Mouse (Mus musculus) layer of hippocampus, adult 9-11 months (tissue): ENCODE measurements around the gene Hist1h4f.
"Not testable (repeated sequence)": the region's sequence is repeated elsewhere in the genome, so short reads cannot be mapped to it uniquely, and the experiment has no call there.

Experiments used
- DNase-seq: peaks from one replicate; pipeline ENCODE4 v3.0.0; 2022

The Hist1h4f gene

DNA sequence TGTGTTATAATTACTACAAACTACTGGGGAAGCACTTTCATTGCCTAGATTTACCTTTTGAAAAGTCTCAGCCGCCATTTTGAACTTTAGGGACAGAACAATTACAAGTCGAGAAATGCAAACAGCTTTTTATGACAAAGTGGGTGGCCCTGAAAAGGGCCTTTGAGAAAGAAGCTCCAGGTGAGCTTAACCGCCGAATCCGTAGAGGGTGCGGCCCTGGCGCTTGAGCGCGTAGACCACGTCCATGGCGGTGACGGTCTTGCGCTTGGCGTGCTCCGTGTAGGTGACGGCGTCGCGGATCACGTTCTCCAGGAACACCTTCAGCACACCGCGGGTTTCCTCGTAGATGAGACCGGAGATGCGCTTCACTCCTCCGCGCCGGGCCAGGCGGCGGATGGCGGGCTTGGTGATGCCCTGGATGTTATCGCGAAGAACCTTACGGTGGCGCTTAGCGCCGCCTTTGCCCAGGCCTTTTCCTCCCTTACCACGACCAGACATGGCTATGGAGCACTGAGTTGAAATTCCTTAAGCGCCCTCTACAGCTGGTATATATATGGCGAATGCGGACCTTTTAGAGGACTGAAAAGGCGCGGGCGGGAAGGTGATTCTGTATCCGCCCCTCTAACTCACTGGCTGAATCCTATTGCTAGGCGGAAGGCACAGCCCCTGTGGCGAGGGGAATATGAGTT is at the start of gene Hist1h4f:
Gene Hist1h4f, minus strand, starts transcription at position 503 of the 689 bp plus-strand sequence.
- DNase-seq: peak; percentile 94

DNA sequence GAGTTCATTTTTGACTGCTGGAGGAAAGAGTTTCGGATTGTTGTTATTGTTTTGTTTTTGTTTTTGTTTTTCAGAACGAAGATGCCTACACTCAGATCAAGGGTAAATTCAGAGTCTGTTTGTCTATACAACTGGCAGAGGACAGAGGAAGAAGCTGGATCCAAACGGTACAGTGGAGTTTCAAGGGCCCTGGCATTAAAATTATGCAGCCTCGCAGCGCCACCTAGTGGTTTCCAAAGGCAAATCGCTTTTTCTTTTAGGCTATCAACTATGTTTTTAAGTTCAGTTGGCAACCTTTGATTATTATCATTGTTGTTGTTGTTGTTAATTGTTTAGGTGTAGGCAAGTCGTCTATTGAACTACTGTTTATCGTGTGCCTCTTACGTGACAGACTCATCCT is 46.5 kb upstream of the Hist1h4f start:
- DNase-seq: no peak

DNA sequence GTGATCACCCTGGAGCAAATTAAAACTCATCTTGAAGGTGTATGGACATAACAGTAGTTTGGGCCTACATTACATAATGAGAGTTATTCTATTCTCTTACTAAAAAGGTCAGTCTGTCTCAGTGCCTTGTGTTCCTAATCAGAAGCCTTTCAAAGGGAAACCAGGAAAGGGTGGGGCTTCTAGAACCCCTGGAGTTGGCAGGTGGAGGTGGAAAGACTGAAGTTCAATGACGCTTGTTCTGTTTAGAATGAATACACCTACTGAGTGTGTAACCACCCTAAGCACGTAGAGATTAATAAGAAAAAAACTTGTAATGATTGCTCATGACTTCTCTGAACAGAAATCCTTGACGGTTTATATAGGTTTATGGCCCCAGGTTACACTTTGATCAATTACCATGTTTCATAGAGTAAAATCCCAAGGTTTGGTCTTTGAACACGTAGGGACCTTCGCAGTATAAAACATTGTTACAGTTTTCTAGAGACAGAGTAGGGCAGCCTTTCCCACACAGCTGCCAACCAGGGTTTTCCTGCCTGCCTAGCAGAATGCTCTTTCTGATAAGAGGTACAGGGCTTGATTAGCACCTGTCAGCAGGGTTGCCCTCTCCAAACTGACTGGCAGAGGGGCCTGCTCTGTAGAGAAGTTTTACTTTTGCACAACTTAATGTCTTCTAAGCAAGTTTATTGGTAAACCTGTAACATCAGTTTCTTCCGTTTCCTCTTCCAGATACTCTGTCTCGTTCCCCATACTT is 44.3 kb upstream of the Hist1h4f start:
- DNase-seq: no peak

DNA sequence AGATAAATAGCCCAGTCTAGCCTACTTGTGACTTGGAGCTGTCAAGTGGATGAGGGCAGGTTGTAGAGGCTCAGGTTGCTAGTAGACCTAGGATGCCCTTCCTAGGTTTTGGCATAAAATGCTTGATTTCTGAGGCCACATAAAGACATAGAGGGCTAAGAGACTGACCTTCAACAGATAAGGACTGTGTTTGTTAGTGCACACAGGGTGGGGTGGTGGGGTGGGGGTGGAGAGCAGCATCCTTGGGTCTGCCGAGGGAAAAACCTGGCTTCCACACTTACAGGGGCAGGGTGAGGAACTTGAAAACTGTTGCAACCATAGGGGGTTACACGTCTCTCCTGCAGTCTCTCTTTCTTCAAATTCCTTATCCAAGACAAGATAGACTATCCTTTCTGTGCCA is 43.7 kb upstream of the Hist1h4f start:
- no peak for DNase-seq

DNA sequence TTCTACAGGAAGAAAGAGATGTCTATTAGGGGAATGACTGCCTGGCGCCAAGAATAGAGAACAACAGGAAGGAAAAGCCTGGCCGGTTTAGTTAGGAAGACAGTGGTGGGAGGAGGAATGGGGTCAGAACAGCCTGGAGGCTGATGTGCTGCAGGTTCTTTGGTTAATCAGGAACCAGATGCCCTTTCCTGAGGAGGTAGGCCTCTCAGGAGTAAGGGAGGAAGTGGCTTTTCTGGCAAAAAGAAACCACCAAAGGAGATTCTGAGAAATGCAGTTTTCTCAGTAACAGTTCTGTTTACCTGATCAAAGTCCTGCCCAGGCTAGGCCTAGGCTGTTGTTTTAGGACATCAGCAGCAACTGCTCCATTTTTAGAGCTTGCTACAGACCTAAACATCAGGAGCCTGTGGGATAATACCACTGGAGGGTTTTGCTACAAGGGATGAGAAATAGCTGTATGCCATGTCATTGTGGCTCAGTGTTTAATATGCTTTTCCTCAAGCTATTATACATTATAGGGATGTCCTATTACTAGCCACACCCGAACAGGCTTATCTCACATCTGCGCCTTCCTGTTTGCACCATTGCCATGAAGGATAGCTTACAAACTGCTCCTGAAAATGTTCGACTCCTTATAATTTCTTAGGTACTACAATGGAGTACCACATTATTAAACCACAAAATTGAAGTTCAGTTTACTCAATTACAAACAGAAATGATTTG is 41.8 kb upstream of the Hist1h4f start:
- no peak for DNase-seq

DNA sequence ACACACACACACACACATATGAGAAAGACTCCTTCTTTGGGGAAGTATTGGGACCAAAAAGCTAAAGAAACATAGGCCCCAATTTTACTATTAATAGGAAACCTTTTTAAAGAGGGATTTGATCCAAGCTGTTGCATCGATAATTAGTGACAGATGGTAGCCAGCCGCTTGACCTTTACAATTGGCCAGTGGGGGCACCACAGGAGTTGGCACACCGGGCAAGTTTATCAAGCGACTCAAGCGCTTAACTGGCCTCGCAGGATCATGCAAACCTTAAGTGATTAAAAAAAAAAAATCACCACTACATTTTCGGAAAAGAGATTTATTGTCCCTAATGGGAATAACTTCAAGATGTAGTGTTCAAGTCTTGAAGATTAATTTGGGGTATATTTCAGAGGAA is 41.2 kb upstream of the Hist1h4f start:
- DNase-seq: no peak

DNA sequence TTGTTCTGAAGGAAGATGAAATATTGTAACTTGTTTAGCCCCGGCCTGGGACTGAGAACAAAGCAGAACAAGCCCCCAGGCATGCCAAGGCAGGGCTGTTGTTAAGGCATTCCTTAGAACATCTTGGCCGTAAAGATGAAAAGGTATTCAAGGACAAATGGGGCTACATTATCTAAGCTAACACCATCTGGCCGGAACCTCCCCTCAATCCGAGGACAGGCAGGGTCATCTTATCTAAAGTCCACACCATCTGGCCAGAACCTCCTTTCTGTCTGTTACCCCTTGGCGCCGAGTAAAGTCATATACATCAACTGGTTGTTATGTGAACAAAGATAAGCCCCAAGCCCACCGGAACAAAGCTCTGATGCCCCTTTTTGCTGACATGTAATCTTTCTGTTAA is 40.4 kb upstream of the Hist1h4f start:
- not testable (repeated sequence) for DNase-seq

DNA sequence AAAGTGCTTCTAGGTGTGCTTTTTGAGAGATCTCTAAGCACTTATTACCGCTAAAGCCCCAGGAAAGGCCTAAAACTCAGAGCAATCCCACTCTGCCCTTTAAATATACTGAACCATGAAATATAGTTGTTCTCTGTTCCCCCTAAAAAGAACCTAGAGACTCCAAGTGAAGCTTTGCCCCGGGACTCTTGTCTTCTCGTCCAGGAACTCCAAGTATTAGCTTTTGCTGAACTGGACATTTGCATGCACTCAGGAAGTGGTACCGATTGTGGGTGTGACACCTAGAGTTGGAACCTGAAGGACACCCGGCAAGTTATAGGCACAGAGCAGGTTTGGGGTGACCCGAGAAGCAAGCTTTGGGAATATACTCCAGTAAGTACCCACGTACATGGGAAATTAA is 39.8 kb upstream of the Hist1h4f start:
- DNase-seq: no peak

DNA sequence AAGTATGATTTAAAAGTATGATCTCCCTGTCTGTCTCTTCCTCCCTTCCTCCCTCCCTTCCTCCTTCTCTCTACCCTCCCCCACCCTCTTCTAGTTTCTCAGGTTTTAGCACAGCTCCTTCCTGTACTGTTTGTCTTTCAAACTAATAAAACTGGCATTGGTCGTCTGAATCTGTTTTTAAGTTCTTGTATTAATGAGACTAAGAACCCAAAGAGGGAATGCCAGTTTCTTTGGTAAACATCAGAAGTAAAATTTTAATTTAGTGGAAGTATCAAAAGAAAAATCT is 35.4 kb upstream of the Hist1h4f start:
- DNase-seq: no peak

DNA sequence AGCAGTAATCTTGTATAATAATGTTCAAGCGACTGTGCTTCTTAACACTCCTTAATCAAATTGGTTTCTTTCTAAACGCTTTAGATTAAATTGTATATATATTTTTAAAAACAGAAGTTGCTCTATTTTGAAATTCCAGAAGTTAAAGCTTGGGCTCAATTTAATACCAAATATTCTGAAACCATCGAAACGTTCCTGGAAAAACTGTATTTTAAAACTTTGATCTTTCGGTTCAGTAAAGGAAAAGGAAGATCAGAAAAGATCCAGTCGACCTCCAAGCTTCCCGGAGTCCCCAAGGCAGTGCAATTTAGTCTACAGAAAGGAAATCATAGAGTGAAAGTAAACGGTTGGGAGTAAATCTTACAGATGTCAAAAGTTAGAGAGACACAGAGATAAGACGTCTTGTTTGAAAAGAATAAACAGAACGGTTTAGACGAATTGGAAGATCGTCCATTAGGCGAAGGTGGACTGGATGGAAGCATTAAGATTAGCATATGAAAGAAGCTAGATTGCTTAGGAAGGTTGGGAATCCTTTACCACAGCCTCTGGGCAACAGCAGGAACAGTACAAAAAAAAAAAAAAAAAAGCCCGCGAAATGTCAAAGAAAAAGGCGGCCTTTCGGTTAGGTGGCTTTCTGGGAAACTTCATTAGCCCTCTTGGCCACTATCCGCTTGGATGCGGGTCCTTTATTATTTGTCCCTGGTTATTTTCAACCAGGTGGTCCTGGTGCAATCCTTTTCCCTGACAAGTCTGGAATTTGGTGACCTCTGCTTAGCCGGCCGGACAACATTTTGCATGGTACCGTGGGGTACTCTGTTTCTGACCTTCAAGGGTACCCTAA is 34.9 kb upstream of the Hist1h4f start:
- no peak for DNase-seq

DNA sequence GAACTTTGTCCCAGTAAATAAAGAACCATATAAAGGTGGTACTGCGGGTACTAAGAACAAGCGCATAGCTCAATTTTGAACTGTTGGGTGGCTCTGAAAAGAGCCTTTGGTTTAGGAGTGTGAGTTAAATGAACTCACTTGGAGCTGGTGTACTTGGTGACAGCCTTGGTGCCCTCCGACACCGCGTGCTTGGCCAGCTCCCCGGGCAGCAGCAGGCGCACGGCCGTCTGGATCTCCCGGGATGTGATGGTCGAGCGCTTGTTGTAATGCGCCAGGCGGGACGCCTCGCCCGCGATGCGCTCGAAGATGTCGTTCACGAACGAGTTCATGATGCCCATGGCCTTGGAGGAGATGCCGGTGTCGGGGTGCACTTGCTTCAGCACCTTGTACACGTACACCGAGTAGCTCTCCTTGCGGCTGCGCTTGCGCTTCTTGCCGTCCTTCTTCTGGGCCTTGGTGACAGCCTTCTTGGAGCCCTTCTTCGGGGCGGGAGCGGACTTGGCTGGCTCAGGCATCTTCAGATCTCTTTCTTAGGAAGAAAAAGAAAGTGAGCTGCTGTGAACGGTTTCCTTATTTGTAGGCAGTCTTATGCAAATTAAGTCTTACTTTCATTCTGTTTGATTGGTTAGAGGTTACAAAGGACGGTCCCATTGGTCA is 34.1 kb upstream of the Hist1h4f start:
- DNase-seq: peak; percentile 77

DNA sequence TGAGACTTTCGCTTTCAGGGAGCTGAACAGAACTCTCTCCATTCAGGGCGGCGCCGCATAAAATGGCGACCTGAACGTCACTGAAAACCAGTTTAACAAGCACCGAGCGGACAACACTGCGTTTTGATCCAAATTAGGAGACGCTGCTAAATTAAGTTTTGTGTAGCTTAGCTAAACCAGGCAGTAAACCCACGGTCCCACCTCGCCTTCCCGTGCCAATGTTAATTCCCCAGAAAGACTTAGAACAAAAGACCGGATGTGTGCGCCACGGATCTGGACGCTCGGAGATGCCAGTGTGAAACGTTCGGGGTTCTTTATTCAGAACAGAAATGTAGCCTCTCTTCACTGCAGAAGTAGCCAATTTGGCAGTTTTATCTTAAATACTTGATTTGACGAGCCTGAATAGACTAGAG is 33.6 kb upstream of the Hist1h4f start:
- DNase-seq: peak; percentile 67

DNA sequence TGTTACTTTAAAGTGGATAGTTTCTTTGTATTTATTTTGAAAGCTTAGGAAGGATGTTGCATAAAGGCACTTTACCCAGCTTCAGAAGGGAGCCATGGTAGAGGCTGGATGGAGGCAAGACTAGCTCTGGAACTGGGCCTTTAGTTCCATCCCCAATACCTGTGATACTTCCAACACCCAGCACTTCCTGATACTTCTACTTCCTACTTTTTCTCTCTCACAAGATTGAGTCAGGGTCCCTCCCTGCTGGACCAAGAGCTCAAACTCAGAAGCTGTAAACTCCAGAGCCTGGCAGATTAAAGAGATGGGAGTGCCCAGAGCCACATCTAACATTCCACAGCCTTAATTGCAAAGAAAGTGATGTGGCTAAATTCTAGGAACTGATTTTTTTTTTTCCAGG is 32.9 kb upstream of the Hist1h4f start:
- DNase-seq: no peak

DNA sequence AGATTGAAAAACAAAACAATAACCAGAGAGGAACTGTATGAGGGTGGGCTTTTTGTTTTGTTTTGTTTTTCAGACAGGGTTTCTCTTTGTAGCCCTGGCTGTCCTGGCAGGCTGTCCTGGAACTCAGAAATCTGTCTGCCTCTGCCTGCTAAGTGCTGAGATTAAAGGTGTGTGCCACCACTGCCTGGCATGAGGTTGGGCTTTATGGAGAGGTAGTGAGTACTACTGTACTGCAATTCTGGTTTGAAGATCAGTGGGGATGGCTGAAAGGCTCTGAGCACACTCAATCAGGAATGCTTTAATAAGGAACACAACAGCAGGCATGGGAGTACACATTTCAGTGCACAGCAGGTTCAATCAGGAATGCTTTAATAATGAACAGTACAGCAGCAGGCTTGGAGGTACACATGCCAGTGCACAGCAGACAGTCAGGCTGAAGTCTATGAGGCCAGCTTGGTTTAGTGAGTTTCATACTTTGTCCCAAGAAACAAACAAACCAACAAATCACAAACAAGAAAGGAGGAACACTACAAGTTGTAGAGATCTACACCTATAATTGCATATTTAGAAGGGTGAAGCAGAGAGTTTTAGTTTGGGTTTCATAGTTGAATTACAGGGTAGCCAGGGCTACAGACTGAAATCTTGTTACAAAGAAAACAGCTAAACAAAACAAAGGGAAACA is 32.1 kb upstream of the Hist1h4f start:
- no peak for DNase-seq

DNA sequence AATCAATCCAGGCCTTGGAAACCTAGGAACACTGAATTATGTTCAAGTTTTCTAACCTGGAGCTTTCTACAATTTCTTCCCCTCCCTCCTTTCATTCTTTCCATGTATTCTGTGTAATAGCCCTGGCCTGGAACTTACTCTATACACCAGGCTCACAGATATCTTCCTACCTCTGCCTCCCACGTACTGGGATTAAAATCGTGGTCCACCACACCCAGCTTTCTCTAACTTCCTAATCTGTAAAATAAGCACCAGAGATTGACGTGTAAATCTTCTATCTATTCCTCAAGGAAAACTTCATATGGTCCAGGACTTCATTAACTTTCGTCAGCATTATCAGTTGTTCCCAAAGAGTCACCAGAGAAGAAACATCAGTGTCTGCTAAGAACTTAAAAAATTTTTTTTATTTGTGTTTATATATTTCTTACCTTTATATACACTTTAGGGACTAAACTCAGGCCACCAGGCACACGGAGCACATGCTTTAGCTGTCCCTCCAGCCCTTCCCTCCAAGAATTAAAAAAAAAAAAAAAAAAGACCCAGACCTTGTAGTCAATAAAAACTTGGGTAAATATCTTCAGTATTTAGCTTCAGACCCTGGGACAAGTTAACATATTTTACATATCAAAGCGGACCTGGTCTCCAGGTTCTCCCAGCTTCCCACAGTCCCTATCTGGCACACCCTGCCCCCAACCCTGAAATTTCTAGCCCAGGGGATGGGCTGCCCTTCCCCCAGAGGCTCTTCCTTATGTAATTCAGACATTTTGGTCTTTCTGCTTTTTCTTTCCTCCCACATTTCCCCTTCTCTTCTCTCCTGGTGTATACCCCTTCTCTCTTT is 31.0 kb upstream of the Hist1h4f start:
- no peak for DNase-seq

DNA sequence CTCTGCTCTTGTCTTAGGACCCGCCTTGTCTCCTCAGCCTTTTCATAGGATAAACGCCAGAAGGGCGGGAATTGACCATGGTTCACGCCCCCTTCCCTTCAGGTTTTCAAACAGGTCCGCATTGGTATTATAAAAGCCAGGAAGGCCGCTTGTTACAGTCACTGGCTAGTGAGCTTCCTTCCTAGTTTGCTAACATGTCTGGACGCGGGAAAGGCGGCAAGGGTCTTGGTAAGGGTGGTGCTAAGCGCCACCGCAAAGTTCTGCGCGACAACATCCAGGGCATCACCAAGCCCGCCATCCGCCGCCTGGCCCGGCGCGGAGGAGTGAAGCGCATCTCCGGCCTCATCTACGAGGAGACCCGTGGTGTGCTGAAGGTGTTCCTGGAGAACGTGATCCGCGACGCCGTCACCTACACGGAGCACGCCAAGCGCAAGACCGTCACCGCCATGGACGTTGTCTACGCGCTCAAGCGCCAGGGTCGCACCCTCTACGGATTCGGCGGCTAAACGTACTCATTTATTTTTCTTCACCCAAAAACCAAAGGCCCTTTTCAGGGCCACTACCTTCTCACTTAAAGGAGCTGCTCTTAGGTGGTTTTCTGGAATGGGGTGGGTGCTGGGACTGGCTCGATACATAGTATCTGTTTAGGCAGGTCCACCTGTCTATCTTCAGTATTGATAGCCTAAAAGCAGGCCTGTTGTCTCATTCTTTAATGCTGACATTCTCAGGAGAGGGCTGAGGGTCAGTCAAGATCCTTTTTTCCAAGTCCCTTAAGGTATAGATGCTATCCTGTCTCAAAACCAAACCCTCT is 30.2 kb upstream of the Hist1h4f start, which contains the start of gene Hist1h4d:
Gene Hist1h4d, plus strand, starts transcription at position 191 of the 811 bp plus-strand sequence.
- DNase-seq: peak; percentile 97

DNA sequence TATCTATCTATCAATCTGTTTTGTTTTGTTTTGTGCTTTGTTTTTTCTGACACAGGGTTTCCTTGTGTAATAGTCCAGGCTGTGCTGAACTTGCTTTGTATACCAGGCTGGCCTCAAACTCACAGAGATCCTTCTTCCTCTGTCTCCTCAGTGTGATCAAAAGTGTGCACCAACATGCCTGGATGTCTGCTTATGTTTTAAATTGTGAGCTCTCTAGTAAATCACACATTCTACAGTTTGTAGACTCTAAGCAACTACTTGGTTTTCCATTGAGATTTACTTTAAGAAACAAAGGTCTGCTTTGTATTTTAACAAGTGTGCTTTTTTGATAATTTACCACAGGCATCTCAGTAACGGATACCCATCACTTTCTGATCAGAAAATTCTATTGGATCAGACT is 26.4 kb upstream of the Hist1h4f start:
- no peak for DNase-seq

DNA sequence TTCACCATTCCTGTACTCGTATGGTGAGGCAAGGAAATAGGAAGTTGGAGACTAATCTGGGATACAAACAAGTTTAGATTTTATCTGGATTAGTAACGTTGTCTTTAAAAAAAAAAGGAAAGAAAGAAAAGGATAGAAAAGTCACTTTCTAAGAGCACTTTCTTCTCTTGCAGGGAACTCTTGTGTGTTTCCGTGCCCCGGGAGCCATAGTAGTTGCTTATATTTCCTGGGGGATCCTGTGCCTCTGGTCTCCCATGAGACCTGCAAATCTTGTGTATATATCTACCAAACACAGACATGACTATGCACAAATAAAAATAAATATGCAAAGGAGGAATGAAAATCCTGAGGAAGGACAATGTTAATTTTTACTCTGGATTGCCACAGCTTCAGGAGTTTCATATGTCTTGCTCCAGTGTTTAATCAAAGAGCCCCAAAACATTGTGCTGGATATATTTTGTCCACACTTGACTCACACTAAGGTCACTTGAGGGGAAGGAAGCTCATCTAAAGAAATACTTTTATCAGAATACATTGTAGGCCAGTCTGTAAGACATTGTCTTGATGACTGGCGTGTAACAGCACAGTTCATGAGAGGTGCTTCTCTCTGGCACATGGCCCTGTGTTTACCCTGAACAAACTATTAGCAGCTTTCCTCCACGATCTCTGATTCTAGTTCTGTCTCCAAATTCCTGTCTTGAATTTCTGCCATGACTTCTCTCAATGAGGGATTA is 25.6 kb upstream of the Hist1h4f start:
- DNase-seq: no peak

DNA sequence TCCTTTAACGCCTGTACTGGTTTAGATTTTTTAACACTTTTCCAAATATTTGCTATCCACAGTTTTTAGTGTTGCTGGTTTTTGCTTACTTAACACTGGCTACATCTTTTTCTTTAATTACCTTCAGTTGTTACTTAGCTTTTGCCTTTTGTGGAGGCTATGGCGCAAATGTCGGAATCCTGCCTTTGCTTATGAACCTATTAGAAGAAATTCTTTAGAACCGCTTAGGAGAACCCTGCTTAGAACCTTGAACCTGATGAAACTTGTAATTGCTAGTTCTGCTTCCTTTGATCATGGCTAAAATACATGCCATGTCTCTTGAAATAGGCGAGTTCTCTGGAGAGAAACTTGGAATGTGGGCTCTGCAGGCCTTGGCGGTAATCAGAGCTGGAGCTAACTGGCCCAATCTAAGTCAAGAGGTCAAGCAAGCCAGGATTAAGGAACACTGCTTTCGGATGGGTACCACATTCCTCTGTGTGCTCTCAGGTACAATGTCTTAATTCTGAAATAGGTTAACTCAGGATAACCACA is 25.0 kb upstream of the Hist1h4f start:
- no peak for DNase-seq
